Mouse (Mus musculus): ENCODE results near the gene E030018B13Rik. TPM values are rescaled to one million over a fixed set of nuclear protein-coding genes. Genes with fewer than 3 reads are reported as not detected.

Gene E030018B13Rik
- polyA plus RNA-seq, 1 experiment from 2014 or later, result 0.14 TPM

GRCm38 (mm10) chr7:63911383-63912233 lies 5.0 kb upstream of the E030018B13Rik start:
- H3K9ac ChIP-seq (replicated peaks), result peak overlapping the region; percentile 62
- H3K36me3 ChIP-seq (replicated peaks; ENCODE audit: insufficient read depth, low read length), result peaks cover 5% of the 10 kb centered on the region; the same call in 1 of the 2 replicates
- no peak overlapping the region for H3K4me3 ChIP-seq (ENCODE audit: low read depth, low read length)
- DNase-seq, result peak; percentile 75
- 26% methylated on average over 8 of the region's 8 CpGs for WGBS (ENCODE audit: insufficient replicate concordance)
- H3K4me1 ChIP-seq (ENCODE audit: insufficient read depth), result peaks cover 90% of the 10 kb centered on the region
- H3K9me3 ChIP-seq (ENCODE audit: low read length), result no peaks in the 10 kb centered on the region
- H3K27ac ChIP-seq (ENCODE audit: low read depth), result peak overlapping the region; percentile 99
- no peaks in the 10 kb centered on the region for H3K27me3 ChIP-seq (ENCODE audit: insufficient read depth, low read length)
- peak; percentile 77 for ATAC-seq
- no peak for TF ChIP-seq CTCF (IDR thresholded peaks at IDR 0.05; ENCODE audit: low read depth)
- TF ChIP-seq EP300 (IDR thresholded peaks at IDR 0.05; ENCODE audit: low read depth), result peak; percentile 79; the same call in 1 of the 2 replicates
- H3K4me2 ChIP-seq (ENCODE audit: low read depth, low read length), result peak overlapping the region; percentile 58

- DNase-seq (peak; percentile 45), ATAC-seq (peak; percentile 31)
- Histone ChIP-seq H3K4me1 (ENCODE audit: insufficient read depth) (peaks cover 94% of the 10 kb centered on the region), H3K27me3 (ENCODE audit: insufficient read depth, low read length) (no peaks in the 10 kb centered on the region), H3K4me2 (ENCODE audit: low read depth, low read length) (peak overlapping the region; percentile 58), H3K4me3 (ENCODE audit: low read depth, low read length) (no peak overlapping the region), H3K27ac (ENCODE audit: low read depth) (peak overlapping the region; percentile 99), H3K36me3 (replicated peaks; ENCODE audit: insufficient read depth, low read length) (peaks cover 8% of the 10 kb centered on the region; the same call in 1 of the 2 replicates), H3K9ac (replicated peaks) (peak overlapping the region; percentile 62), H3K9me3 (ENCODE audit: low read length) (no peaks in the 10 kb centered on the region)
- WGBS (ENCODE audit: insufficient replicate concordance), result 41% methylated on average over 7 of the region's 7 CpGs
- TF ChIP-seq EP300 (IDR thresholded peaks at IDR 0.05; ENCODE audit: low read depth) (no peak), CTCF (IDR thresholded peaks at IDR 0.05; ENCODE audit: low read depth) (no peak)
Observed at GRCm38 (mm10) chr7:63912234-63912810, 4.3 kb upstream of the E030018B13Rik start.

- 67% methylated on average over 12 of the region's 12 CpGs for WGBS (ENCODE audit: insufficient replicate concordance)
- H3K4me1 ChIP-seq (ENCODE audit: insufficient read depth), result peaks cover 93% of the 10 kb centered on the region
- H3K27me3 ChIP-seq (ENCODE audit: insufficient read depth, low read length), result no peaks in the 10 kb centered on the region
- H3K9ac ChIP-seq (replicated peaks), result no peak overlapping the region
- ATAC-seq (no peak), DNase-seq (no peak)
- H3K4me3 ChIP-seq (ENCODE audit: low read depth, low read length), result no peak overlapping the region
- peaks cover 7% of the 10 kb centered on the region; the same call in 1 of the 2 replicates for H3K36me3 ChIP-seq (replicated peaks; ENCODE audit: insufficient read depth, low read length)
- TF ChIP-seq EP300 (IDR thresholded peaks at IDR 0.05; ENCODE audit: low read depth) (no peak), CTCF (IDR thresholded peaks at IDR 0.05; ENCODE audit: low read depth) (peak; percentile 25; the same call in 1 of the 2 replicates)
- peak overlapping the region; percentile 99 for H3K27ac ChIP-seq (ENCODE audit: low read depth)
- H3K4me2 ChIP-seq (ENCODE audit: low read depth, low read length), result no peak overlapping the region
- H3K9me3 ChIP-seq (ENCODE audit: low read length), result no peaks in the 10 kb centered on the region
Observed at GRCm38 (mm10) chr7:63912924-63913723, 3.5 kb upstream of the E030018B13Rik start.

- Histone ChIP-seq H3K27ac (ENCODE audit: low read depth) (peak overlapping the region; percentile 99), H3K4me3 (ENCODE audit: low read depth, low read length) (no peak overlapping the region), H3K9ac (replicated peaks) (no peak overlapping the region), H3K36me3 (replicated peaks; ENCODE audit: insufficient read depth, low read length) (peaks cover 7% of the 10 kb centered on the region; the same call in 1 of the 2 replicates), H3K4me1 (ENCODE audit: insufficient read depth) (peaks cover 92% of the 10 kb centered on the region), H3K4me2 (ENCODE audit: low read depth, low read length) (no peak overlapping the region), H3K27me3 (ENCODE audit: insufficient read depth, low read length) (no peaks in the 10 kb centered on the region), H3K9me3 (ENCODE audit: low read length) (no peaks in the 10 kb centered on the region)
- WGBS (ENCODE audit: insufficient replicate concordance), result 62% methylated on average over 10 of the region's 10 CpGs
- no peak for TF ChIP-seq EP300 (IDR thresholded peaks at IDR 0.05; ENCODE audit: low read depth)
- TF ChIP-seq CTCF (IDR thresholded peaks at IDR 0.05; ENCODE audit: low read depth), result no peak
- no peak for DNase-seq
- ATAC-seq, result no peak
Observed at GRCm38 (mm10) chr7:63913724-63914692, 2.6 kb upstream of the E030018B13Rik start.

- no peak for TF ChIP-seq EP300 (IDR thresholded peaks at IDR 0.05; ENCODE audit: low read depth)
- TF ChIP-seq CTCF (IDR thresholded peaks at IDR 0.05; ENCODE audit: low read depth), result no peak
- Histone ChIP-seq H3K36me3 (replicated peaks; ENCODE audit: insufficient read depth, low read length) (peaks cover 7% of the 10 kb centered on the region; the same call in 1 of the 2 replicates), H3K27me3 (ENCODE audit: insufficient read depth, low read length) (no peaks in the 10 kb centered on the region), H3K4me1 (ENCODE audit: insufficient read depth) (peaks cover 94% of the 10 kb centered on the region), H3K9me3 (ENCODE audit: low read length) (no peaks in the 10 kb centered on the region), H3K4me2 (ENCODE audit: low read depth, low read length) (no peak overlapping the region), H3K9ac (replicated peaks) (no peak overlapping the region), H3K27ac (ENCODE audit: low read depth) (0 out of 2 replicates have a peak overlapping the region, but pooled peaks have one; percentile 11), H3K4me3 (ENCODE audit: low read depth, low read length) (no peak overlapping the region)
- ATAC-seq (no peak), DNase-seq (no peak)
- WGBS (ENCODE audit: insufficient replicate concordance), result 87% methylated on average over 2 of the region's 2 CpGs
Observed at GRCm38 (mm10) chr7:63914891-63915290, 1.8 kb upstream of the E030018B13Rik start.

All from liver, postnatal 0 days (tissue).